Mouse (Mus musculus) heart, embryonic 14.5 days (tissue): ENCODE data around the gene Myocd. TPM values are rescaled to one million over a fixed set of nuclear protein-coding genes. Genes with fewer than 3 reads are reported as not detected.

Source experiments
- ATAC-seq: fragments of 200-750 bp; cut with Nextera tagmentation; 2 replicates; pipeline ENCODE4 v1.8.0; 2017; ENCODE audit warnings: low read depth, moderate TSS enrichment; ENCODE audit not compliant: insufficient number of reproducible peaks, insufficient read depth, low FRiP score
- H3K27ac ChIP-seq, 2 experiments: fragments of 200-500 bp in 1 of 2; fragments of 300-500 bp in 1 of 2; sonication (generic) in 1 of 2; replicated peaks in 1 of 2; 2 replicates each; pipeline ENCODE4 v1.5.1; 2012 to 2014; ENCODE audit warnings: low read depth in 2 of 2, low read length in 2 of 2, control low read depth in 1 of 2, mild to moderate bottlenecking in 1 of 2, mixed read lengths in 1 of 2; ENCODE audit not compliant: control insufficient read depth in 1 of 2, insufficient read depth in 1 of 2
- H3K27me3 ChIP-seq: fragments of 300-500 bp; sonication (generic); 2 replicates; pipeline ENCODE4 v1.6.1; 2014; ENCODE audit warnings: mild to moderate bottlenecking, low read length, control low read depth; ENCODE audit not compliant: control insufficient read depth, insufficient read depth
- H3K36me3 ChIP-seq: fragments of 300-500 bp; sonication (generic); 2 replicates; pipeline ENCODE4 v1.6.1; 2014; ENCODE audit warnings: mild to moderate bottlenecking, control low read depth, low read length, mixed read lengths; ENCODE audit not compliant: control insufficient read depth, insufficient read depth
- H3K4me1 ChIP-seq, 2 experiments: fragments of 200-500 bp in 1 of 2; fragments of 300-500 bp in 1 of 2; sonication (generic) in 1 of 2; 2 replicates each; pipeline ENCODE4 v1.6.1; 2012 to 2014; ENCODE audit warnings: low read length in 2 of 2, control low read depth in 1 of 2, mixed read lengths in 1 of 2; ENCODE audit not compliant: control insufficient read depth in 2 of 2, insufficient read depth in 2 of 2
- H3K4me2 ChIP-seq: fragments of 300-500 bp; sonication (generic); 2 replicates; pipeline ENCODE4 v1.6.1; 2014; ENCODE audit warnings: mild to moderate bottlenecking, low read length
- H3K4me3 ChIP-seq, 2 experiments: fragments of 200-500 bp in 1 of 2; fragments of 300-500 bp in 1 of 2; sonication (generic) in 1 of 2; 2 replicates each; pipeline ENCODE4 v1.5.1; 2012 to 2014; ENCODE audit warnings: low read length in 2 of 2, mild to moderate bottlenecking in 2 of 2, control low read depth in 1 of 2, low read depth in 1 of 2, moderate library complexity in 1 of 2; ENCODE audit not compliant: control insufficient read depth in 1 of 2, insufficient read depth in 1 of 2
- H3K9ac ChIP-seq: fragments of 300-500 bp; sonication (generic); 2 replicates; pipeline ENCODE4 v1.6.1; 2014; ENCODE audit warnings: mild to moderate bottlenecking, low read length
- H3K9me3 ChIP-seq: fragments of 300-500 bp; sonication (generic); 2 replicates; pipeline ENCODE4 v1.6.1; 2016; ENCODE audit warnings: low read length, control low read depth; ENCODE audit not compliant: control insufficient read depth
- WGBS: fragments of 180-500 bp; shearing (Covaris S2); extraction: QIAGEN DNeasy Blood & Tissue Kit; methylation state at CpG from one replicate; pipeline ENCODE4 v1.1.7; 2014; 5-methylcytosine and 5-hydroxymethylcytosine counted together
- polyA plus RNA-seq: library from polyadenylated mRNA; unstranded; fragments of >200 nt; fragmentation: Nextera tagmentation; extraction: Ambion mirVana; gene quantifications from 2 replicates; pipeline ENCODE4 v1.2.1, GENCODE M21; 2014

The Myocd gene
- polyA plus RNA-seq, 1 experiment from 2014 or later = 68.7 TPM

DNA sequence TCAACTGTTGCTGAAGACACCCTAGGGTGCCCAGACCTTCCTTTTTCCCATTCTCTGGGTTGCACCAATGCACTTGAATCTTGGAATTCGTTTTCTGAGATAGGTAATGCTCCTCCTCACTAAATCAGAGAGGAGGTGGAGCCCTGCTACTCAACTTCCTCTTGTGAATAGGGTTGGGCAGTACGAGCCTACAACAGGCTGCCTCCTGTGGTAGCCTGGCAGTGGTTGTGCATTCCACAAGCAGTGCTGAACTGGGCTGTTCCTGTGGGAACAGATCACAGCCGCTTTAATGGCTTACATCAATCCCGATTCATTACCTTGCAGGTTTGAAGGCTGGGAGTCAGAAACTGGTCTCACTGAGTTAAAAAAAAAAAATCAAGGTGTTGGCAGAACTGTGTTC, 1.2 kb upstream of the Myocd start:
- peak overlapping the region; percentile 57 to 92 for H3K4me3 ChIP-seq

DNA sequence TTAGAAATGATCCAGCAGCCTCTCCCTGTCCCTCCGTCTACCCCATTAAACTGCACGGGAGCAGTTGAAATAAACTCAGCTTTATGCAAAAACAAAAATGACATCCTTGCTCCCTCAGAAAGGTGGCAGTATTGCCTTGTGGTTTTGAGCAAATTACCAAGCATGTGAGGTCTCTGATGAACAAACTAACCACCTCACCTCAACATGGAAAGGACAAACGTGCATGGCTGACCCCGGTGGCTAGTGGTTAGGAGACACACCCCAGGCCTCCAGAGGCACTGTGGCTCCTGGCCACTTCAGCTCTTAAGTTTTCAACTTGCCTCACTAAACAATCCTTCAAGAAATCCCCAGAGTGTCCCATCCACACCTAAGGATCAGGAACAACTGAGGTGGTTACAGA, 1.5 kb downstream of the Myocd start:
- H3K4me2 ChIP-seq = peak overlapping the region; percentile 67

More for the DNA sequence above, 1.2 kb upstream of the Myocd start:
- H3K4me1 ChIP-seq = peaks cover 5 to 15% of the 10 kb centered on the region in 2 experiments
- no peaks in the 10 kb centered on the region for H3K9me3 ChIP-seq
- H3K9ac ChIP-seq = peak overlapping the region; percentile 85
- WGBS = 11% methylated on average over 4 of the region's 4 CpGs
- peak overlapping the region; percentile 67 for H3K4me2 ChIP-seq
- H3K27ac ChIP-seq = peak overlapping the region; percentile 83 to 92
- H3K36me3 ChIP-seq = no peaks in the 10 kb centered on the region
- no peaks in the 10 kb centered on the region for H3K27me3 ChIP-seq
- ATAC-seq = peak; percentile 59; the same call in 1 of the 2 replicates

DNA sequence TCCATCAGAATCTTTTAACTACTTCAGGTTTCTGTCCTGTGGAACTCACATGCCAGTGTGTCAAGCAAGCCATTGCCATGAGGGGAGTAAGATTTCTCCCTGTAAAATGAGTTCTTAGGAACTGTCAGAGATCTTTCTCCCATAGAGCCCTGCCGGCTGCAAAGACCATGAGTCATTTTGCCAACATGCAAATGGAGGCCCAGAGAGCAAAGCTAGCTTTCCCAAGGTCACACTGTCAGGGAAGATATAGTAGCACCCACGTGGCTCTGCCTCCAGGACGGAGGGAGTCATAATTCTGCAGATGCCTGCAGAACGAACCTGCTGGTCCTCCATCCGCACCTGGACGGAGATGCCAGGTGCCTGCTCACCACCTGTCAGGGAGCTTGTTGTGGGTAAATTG, 6.3 kb downstream of the Myocd start:
- no peak for ATAC-seq
- Histone ChIP-seq H3K36me3 (peaks cover 23% of the 10 kb centered on the region), H3K27ac (peak overlapping the region; percentile 67 to 86), H3K4me3 (0 out of 4 replicates have a peak overlapping the region, but pooled peaks of 1 of the 2 experiments have one; percentile 11), H3K4me2 (peak overlapping the region; percentile 54), H3K9me3 (no peaks in the 10 kb centered on the region), H3K4me1 (peaks cover 12 to 42% of the 10 kb centered on the region in 2 experiments), H3K9ac (peak overlapping the region; percentile 64), H3K27me3 (no peaks in the 10 kb centered on the region)
- WGBS = 26% methylated on average over 6 of the region's 6 CpGs

More for the DNA sequence above, 1.5 kb downstream of the Myocd start:
- WGBS = 17% methylated on average over 4 of the region's 4 CpGs
- no peak for ATAC-seq
- H3K27me3 ChIP-seq = no peaks in the 10 kb centered on the region
- H3K27ac ChIP-seq = peak overlapping the region; percentile 83 to 92
- peak overlapping the region; percentile 85 for H3K9ac ChIP-seq
- peak overlapping the region; percentile 57 to 92 for H3K4me3 ChIP-seq
- H3K9me3 ChIP-seq = no peaks in the 10 kb centered on the region
- 0 out of 2 replicates have a peak, but pooled peaks cover 3% of the 10 kb centered on the region for H3K36me3 ChIP-seq
- H3K4me1 ChIP-seq = peaks cover 13 to 32% of the 10 kb centered on the region in 2 experiments

DNA sequence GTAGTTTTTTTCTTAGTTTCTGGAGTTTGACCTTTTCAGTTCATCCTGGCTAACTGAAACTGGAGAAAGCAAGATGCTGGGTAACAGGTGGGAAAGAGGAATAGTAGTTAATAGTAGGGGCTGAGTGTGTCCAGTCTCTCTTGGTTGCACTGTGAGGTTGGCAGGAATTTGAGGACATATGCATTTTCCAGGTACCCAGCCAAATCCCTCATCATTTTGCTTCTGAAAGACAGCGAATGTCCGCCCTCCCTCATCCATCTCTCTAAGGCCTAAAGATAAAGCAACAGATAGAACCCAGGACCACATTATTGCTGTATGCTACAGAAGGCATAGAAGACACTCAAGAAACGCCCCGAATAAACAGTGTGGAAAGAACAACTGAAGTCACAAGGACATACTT, 10.8 kb downstream of the Myocd start:
- Histone ChIP-seq H3K27me3 (no peaks in the 10 kb centered on the region), H3K4me3 (no peak overlapping the region), H3K27ac (peak overlapping the region; percentile 32 to 84; a peak in 3 of 4 replicates), H3K9me3 (no peaks in the 10 kb centered on the region), H3K4me2 (peak overlapping the region; percentile 55; the same call in 1 of the 2 replicates), H3K9ac (peak overlapping the region; percentile 64), H3K4me1 (peaks cover 29 to 70% of the 10 kb centered on the region in 2 experiments), H3K36me3 (peaks cover 27% of the 10 kb centered on the region)
- no peak for ATAC-seq
- WGBS = 75% methylated on average over 4 of the region's 4 CpGs

DNA sequence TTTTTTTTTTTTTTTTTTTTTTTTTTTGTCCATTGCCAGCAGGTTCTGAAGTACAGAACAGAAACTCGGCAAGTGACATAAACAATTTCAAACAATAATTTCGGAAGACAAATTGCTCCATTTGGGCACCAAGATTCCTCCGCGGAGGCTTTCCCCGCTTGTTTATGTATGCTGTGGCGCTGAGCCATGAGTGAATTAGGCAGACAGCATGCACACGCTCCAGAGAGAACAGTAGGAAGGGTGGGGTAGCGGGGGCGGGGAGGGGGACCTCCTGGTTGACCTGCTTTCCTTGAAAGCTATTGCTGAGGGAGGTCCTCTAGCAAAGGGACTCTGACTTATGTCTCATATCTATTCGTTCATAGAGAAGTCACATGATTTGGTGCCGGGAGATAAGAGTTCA, 13.6 kb downstream of the Myocd start:
- H3K4me2 ChIP-seq = peak overlapping the region; percentile 29
- no peak for ATAC-seq
- peak overlapping the region; percentile 36; the same call in 1 of the 2 replicates for H3K9ac ChIP-seq
- H3K27me3 ChIP-seq = no peaks in the 10 kb centered on the region
- peak overlapping the region; percentile 49 to 65; a peak in 2 of 4 replicates for H3K27ac ChIP-seq
- peaks cover 25 to 65% of the 10 kb centered on the region in 2 experiments for H3K4me1 ChIP-seq
- H3K9me3 ChIP-seq = no peaks in the 10 kb centered on the region
- WGBS = 55% methylated on average over 11 of the region's 11 CpGs
- no peak overlapping the region for H3K4me3 ChIP-seq
- H3K36me3 ChIP-seq = peaks cover 22% of the 10 kb centered on the region

DNA sequence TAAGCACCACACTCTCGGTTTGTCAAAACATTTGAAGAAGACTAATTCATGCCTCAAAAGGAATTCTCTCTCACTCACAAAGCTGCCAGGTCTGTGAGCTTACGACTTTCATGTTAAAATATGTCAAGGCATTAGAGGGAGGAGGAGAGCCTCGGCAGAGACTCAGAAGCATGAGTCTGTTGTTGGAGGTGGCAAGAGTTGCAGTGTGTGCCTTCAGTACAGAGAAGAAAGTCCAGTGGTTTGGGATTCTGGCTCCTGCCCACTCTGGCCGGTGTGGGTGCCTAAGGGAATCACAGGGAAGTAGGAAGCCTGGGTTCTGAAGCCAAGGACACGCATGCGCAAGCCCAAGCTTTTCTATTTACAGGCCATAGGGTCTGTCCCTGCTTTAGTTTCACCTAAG, 14.2 kb downstream of the Myocd start:
- Histone ChIP-seq H3K9me3 (no peaks in the 10 kb centered on the region), H3K9ac (peak overlapping the region; percentile 36), H3K4me3 (no peak overlapping the region), H3K4me1 (peaks cover 25 to 67% of the 10 kb centered on the region in 2 experiments), H3K27me3 (no peaks in the 10 kb centered on the region), H3K36me3 (peaks cover 22% of the 10 kb centered on the region), H3K4me2 (peak overlapping the region; percentile 29), H3K27ac (peak overlapping the region; percentile 49 to 65)
- 59% methylated on average over 6 of the region's 6 CpGs for WGBS
- ATAC-seq = no peak

DNA sequence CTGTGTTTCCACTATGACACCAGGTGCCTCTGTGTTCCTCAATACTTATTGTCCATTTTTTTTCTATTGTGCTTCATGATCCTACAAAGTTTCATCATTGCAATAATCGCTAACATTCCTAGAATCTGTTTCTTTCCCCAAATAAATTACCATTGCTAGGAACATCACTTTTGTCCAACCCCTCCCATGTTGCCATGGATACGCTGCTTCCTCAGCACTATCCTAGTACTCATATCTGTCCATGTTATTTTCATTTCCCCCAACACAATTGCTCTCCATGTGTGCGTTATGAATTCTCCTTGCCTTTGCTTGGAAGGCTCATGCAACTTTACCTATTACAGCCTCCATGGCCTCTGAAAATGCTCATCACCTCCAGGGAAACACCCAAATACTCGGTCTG, 19.4 kb downstream of the Myocd start:
- Histone ChIP-seq H3K36me3 (peaks cover 36% of the 10 kb centered on the region), H3K4me3 (no peak overlapping the region), H3K9ac (no peak overlapping the region), H3K4me2 (no peak overlapping the region), H3K9me3 (no peaks in the 10 kb centered on the region), H3K27me3 (no peaks in the 10 kb centered on the region), H3K4me1 (peaks cover 21 to 58% of the 10 kb centered on the region in 2 experiments), H3K27ac (no peak overlapping the region)
- 90% methylated on average over 4 of the region's 4 CpGs for WGBS
- ATAC-seq = no peak
